Mouse (Mus musculus) urinary bladder, adult 18-20 months (tissue): ENCODE measurements at regions not wholly inside any gene's neighbourhood (a gene's known extent, or its start where the extent isn't known, plus 50 kb on each side); places are given as distances from the start of the nearest gene placed in this dataset.
"Not testable (repeated sequence)": the region's sequence is repeated elsewhere in the genome, so short reads cannot be mapped to it uniquely, and the experiment has no call there.

Source experiments
- DNase-seq, 2 experiments: peaks; one replicate each; pipeline ENCODE4 v3.0.0; 2022; ENCODE audit warnings: low spot score in 2 of 2, mixed read lengths in 2 of 2

DNA sequence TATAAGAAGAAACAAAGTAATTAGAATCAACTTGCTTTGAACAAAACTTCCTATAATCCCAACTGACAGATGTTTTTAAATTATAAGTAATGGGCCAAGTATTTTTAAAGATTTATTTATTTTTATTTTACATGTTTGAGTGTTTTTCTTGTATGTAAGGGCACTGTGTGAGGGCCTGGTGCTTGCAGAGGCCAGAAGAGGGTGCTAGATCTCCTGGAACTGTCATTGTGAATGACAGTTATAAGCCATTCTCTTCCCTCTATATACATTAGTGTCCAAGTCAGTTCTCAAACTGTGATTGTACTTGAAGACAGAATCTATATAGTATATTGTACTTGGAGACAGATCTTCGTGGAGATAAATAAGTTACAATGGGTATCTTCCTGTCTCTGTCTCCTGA, 149.1 kb upstream of the Palmd start:
- no peak for DNase-seq

DNA sequence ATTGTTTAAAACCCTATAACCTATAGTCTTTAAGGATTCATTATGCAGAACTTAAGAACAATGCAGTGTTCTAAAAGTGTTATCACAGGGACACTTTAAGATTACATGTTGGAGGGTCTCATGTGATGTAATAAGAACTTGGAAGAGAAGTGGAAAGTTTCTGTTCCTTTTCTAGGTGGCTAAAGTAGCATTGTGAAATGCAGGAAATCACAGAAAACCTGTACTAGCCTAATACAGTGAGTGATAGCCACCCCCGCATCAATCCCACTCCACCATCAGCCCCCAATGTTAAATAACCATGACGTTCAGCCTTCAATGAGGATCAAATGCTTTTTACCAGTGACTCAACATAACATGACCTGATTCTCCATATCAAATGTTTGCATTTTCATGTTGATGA, 147.4 kb upstream of the Palmd start:
- no peak for DNase-seq

GRCm38 (mm10) chr3:117112766-117113165, 144.0 kb upstream of the Palmd start:
- DNase-seq = no peak

DNA sequence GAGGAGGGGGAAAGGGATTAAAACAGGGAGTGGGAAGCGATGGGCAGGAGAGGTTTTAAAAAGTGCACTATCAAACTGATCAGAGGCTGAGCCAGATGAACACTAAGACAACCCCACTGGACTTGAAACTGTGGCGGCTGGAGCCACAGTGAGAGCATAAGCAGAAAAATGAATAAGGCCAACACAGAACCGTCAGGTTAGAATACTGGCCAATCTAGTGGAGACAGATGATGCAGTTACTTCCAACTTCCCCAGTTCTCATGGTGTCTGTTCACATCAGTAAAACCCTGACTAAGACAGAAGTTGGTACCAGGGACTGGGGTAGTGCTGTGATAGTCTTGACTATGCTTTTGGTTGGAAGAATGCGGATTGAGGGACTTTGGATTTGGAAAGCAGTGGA, 143.5 kb upstream of the Palmd start:
- no peak for DNase-seq

- no peak for DNase-seq
Observed at GRCm38 (mm10) chr3:117108966-117109700, 140.3 kb upstream of the Palmd start.

DNA sequence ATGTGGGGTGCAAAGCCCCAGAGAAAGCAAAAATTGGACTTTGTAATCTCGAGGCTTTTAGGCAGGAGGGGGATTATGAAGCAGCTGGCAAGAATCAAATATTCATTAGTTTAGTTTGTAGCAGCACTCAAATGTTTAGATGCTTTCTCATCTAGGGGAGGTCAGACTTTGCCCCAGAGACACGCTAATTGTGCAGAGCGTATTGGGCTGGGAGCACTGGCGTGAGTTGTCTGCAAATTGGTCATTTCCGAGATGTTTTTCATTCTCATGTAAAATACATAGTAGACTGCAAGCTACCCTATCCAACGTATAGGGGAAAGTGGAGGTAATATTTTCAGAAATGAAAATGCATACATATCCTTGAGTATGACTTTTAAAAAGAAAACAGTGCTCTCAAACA, 139.2 kb upstream of the Palmd start:
- no peak for DNase-seq

- DNase-seq = no peak
Observed at GRCm38 (mm10) chr3:117107378-117107777, 138.6 kb upstream of the Palmd start.

- no peak for DNase-seq
Observed at GRCm38 (mm10) chr3:117087646-117088045, 118.9 kb upstream of the Palmd start.

- no peak for DNase-seq
Observed at GRCm38 (mm10) chr3:117076734-117077133, 107.9 kb upstream of the Palmd start.

- DNase-seq = no peak
Observed at GRCm38 (mm10) chr3:117073399-117073798, 104.6 kb upstream of the Palmd start.

- DNase-seq = no peak
Observed at GRCm38 (mm10) chr3:117072998-117073397, 104.2 kb upstream of the Palmd start.

- no peak for DNase-seq
Observed at GRCm38 (mm10) chr3:117071851-117072250, 103.1 kb upstream of the Palmd start.

DNA sequence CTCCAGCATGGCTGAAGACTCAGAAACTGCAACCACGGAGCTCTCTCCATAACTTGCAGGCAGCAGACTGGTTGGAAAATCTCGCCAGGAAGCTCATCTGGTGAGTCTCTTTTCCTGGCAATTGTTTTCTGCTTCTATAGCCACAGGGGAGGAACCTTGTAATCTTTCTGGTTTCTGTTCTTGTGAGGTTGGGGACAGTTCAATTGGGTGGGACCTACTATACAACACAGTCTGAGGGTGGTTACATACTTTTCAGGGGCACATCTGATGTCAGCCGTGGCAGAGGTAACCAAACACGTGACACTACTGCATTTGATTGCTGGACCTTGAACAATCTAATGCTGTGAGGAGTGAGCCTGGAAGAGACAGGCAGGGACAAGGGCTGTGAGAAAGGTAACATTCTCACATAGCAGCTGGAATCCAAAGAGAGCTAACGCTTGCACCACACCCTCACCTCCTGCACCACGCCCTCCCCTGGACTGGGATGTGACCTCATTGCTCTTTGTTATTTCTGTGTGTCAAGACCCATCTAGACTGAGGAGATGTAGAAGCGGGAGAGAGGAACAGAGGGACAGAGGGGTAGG, 98.8 kb upstream of the Palmd start:
- no peak for DNase-seq

DNA sequence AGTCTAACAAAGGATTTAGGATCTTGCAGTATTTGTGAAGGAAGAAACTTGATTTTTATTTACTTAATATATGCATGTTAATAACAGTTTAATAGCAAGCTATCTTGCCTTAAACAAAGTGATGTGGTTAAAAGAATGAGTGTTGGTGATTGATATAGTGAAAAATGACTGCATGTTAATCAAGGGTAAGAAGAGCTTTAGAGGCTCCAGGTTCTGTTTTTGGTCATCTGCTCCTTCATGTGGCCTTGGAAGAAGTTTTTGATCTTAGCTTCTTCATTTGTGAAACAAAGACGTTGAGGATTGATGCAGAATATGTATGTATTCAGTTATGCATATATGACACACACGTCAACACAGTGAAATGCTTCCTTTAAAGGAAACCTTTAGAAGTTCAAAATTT, 97.1 kb upstream of the Palmd start:
- no peak for DNase-seq

DNA sequence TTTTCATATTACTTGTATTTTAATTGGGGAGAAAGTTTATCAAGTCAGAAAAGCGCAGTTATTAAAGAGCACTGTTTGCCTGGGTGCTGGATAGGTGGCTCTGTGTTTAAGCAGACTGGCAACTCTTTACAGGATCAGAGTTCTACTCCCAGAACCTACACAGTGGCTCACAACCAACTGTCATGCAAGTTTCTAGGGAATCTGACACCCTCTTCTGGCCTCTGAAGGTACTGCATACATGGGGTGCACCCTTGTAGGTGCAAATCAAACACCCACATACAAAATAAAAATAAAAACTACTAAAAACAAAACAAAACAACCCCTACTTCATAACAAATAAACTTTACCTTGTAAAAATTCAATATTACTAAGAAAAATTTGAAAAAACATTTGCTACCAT, 93.0 kb upstream of the Palmd start:
- DNase-seq = no peak

- DNase-seq = no peak
Observed at GRCm38 (mm10) chr3:117061182-117061581, 92.4 kb upstream of the Palmd start.

- DNase-seq = not testable (repeated sequence)
Observed at GRCm38 (mm10) chr3:117054711-117055110, 85.9 kb upstream of the Palmd start.

- DNase-seq = no peak
Observed at GRCm38 (mm10) chr3:117051431-117051830, 82.6 kb upstream of the Palmd start.

DNA sequence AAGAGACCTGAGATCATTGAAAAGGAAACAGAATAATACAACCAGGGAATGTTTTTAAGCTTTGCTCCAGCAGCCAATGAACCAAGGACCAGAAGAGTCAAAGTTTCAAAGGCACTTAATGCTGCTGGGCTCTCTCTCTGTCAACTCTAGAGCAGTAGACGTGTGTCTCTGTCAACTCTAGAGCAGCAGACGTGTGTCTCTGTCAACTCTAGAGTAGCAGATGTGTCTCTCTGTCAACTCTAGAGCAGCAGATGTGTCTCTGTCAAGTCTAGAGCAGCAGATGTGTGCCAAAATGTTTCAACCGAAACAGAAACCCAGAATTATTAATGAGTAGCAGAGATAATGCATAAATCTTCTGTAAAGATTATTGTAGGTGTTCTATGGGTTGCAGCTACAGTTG, 82.1 kb upstream of the Palmd start:
- no peak for DNase-seq

DNA sequence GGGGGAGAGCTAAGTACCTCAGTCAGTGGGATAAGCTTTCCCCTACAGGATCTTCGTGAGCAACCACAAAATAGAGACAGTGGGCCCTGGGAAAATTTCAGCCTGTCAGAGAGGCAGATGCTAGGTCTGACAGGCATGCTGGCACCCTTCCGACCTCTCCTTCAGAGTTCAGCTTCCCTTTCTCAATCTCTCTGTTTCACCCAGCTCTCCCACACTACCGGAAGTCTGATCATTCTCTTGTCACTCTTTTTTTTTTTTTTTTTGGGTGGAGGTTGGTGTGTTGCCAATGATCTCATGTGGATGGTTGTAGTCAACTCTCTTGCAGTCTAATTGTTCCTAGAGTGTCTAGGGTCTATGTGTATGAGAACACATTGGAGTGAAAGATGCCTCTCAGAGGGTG, 80.6 kb upstream of the Palmd start:
- no peak for DNase-seq

- DNase-seq = no peak
Observed at GRCm38 (mm10) chr3:117044809-117045208, 76.0 kb upstream of the Palmd start.

DNA sequence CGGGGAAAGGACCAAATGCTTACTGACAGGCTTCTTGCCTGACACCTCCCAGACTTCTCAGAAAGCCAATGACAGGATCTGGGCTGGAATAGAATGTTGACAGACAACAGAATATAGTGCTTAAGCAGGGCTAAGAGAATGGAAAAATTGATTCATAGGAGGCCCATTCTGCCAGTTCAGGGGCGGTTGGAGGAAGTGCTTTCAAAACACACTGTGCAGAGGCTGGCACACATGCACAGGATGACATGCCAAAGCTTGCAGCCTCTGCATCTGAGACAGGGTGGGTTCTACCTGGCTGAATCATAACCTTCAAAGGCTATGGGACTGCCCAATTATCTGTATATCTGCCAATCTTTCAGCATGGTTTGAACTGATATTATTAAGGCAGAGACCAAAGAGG, 75.5 kb upstream of the Palmd start:
- peak in 1 of 2 experiments; percentile 7 for DNase-seq

- DNase-seq = no peak
Observed at GRCm38 (mm10) chr3:117038928-117039300, 70.1 kb upstream of the Palmd start.
